Mouse (Mus musculus) gastrocnemius, postnatal 10 days (tissue): ENCODE results near the gene Ctnnd2. TPM values are rescaled to one million over a fixed set of nuclear protein-coding genes. Genes with fewer than 3 reads are reported as not detected.
A peak's percentile ranks its signal among the peaks of the same experiment; 100 is the strongest.

Experiments used
- DNase-seq: peaks from one replicate; pipeline ENCODE4 v3.0.0; 2021; ENCODE audit warnings: mixed read lengths
- total RNA-seq, 2 experiments: library from RNA; stranded (reverse); gene quantifications; 2 replicates each; pipeline ENCODE4 v1.2.3; 2021

The Ctnnd2 gene
- total RNA-seq, 2 experiments from 2014 or later: 0.63 to 0.94 TPM

DNA sequence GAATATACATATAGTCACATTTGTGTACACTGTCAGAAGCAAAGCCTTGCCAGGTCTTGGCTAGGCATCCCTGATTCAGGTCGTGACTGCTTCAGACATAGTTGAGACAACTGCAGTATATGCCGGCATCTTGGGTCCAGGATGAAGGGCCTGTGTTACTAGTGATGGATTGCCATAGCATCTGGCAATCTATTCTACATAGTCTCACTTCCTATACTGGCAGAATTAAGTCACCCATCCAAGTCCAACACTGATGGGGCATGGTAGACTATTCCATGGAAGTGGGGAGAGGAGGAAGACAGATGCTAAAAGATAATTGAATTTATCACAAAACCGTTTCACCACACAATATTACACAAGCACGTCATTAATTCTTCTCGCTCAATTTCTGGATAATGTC is 369.1 kb downstream of the Ctnnd2 start:
- DNase-seq: no peak

DNA sequence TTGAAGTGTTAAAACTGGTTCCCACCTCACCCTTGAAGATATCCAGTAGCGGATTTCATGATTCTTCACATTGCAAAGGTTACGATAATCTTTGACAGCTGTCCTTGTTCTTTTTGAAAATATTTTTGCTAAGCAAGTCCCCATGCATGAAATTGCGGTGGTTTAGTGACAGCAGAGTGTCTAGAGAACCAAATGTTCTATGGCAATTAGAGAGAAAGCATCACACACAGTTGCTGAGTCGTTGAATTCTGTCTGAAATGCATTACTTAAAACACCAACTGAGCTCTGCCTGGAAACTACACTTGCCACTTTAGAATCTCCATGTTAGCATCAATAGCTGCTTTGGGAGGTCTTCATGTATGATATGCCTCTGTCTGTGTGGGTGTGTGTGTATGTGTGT is 375.9 kb downstream of the Ctnnd2 start:
- DNase-seq: no peak

DNA sequence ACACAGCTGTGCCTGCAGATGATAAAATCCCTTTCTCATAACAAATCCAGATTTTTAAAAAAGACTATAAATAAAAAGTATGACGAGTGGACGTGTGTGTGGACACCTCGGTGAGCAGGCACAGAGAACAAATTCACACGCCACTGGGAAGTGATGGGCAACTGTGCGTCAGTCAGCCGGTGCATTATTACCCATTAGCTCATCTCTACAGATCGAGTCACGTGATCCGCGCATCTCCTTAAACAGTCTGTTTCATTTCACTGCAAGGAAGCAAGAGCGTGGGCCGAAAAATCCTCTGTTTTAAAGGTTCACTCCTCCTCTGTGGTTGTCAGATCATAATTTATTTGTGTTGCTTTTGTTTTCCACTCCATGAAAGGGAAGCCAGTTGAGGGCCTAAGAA is 378.6 kb downstream of the Ctnnd2 start:
- no peak for DNase-seq

DNA sequence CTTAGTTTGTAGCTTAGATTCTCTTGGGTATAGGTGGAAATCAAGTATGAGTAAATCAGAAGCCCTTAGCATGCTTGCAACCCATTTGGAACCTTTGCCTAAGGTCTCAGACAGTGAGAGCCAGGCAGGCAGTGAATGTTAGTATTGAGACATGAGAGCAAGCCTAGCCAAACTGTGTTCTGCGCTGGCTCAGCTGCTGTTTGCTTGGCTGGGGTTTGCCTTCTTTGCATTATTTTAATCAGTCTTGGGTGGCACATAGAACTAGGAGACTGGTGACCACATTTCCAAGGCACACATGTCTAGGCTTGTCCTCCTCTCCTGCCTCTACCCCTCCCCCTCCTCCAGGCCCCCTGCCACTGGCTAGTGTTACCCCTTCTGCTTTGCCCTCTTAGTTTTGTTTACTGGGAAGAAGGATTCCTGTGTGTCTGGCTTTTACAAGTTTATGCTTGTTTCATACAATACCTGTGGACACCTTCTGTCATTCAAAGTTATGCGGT is 381.6 kb downstream of the Ctnnd2 start:
- DNase-seq: no peak

DNA sequence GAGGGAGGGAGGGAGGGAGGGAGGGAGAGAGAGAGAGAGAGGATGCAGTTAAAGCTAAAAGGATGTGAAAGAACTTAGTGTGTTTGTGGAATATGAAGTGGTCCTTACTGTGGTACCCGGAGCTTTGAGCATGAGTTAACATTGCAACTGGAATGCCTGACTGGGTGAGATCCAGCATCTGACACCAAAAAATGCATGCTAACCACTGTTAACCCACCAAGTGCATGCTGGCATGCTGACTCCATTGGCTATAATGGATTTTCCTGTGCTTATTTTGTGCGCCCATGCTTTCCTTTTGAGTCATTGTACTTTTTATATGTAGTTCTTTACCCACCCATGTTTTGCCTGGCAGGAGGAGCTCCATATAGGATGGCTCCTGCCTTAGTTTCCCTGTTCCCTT is 383.4 kb downstream of the Ctnnd2 start:
- DNase-seq: no peak

DNA sequence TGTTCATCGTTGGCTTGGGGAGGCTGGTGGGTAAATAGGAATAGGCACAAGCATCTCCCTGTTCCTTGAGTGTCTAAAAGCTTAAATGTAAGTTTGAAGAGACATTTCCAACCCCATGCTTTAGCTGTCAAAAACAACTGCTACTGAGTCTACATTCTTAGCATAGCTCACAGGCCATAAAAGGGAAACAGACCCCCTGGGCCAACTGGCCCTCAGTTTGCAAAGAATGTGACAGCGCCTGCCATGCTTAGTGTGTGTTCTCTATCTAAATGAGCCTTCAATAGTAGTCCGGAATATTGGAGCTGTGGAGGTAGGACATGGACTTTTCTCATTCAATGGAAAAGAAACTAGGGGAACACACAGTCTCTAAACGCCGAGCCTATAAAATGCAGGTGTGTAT is 390.0 kb downstream of the Ctnnd2 start:
- no peak for DNase-seq

DNA sequence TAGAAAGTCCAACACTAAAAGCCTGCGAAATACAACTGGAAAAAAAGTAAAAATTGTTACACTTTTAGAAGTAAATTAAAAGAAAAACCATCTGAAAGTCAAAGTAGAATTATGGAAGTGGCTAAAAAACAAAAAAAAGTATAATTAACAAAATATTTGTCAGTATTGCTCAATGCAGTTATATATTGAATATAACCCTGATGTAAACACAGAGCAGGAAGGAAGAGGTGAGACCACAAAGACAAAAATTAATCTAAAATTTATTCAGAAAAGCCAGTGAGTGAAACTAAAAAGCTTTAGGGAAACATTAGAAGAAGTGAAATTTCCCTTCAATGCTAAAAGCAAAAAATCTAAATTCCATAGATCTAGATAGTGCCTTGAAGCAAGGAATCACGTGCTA is 392.2 kb downstream of the Ctnnd2 start:
- no peak for DNase-seq

DNA sequence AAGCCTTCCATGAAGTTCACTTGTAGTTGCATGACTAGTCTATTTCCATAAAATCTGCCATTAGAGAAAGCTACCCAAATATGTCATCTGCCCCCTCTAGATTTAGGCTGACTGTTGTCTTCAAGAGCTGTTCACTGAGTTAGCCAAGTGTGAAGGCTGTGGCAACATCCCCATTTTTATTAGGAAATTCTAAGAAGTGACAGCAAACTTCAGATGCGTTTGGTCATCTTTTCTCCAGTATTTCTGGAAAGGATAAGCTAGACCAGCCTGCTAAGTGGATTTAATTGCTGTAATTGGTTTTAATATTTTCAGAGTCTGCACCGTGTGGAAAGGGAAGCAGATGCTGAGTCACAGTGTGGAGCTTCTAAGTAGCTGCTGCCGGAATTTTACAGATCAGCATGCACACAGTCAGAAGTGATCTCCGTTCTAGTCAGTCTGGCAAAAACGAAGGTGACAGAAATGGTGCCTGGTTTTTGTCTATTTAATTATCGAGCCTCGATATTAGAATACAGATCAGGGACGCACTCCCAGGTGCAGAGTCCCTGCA is 397.9 kb downstream of the Ctnnd2 start:
- no peak for DNase-seq

DNA sequence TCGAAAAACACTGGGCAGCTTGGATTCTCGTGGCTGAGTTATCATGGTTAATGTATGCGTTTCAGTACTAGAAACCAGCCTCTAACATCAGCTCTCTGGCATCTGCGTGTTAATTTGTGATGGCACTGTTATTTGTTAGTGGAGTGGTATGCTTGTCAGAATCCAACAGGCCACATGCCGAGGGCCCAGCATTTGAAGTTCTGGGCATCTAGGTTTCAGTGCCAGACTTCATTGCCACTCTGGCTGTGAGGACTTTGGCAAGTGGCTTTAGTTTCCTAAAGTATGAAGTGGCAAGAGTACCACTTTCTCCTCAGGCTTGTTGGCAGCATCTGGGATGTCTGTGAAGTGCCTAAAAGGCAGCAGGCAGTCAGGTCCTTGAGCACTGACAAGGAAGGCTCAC is 415.1 kb downstream of the Ctnnd2 start:
- no peak for DNase-seq

DNA sequence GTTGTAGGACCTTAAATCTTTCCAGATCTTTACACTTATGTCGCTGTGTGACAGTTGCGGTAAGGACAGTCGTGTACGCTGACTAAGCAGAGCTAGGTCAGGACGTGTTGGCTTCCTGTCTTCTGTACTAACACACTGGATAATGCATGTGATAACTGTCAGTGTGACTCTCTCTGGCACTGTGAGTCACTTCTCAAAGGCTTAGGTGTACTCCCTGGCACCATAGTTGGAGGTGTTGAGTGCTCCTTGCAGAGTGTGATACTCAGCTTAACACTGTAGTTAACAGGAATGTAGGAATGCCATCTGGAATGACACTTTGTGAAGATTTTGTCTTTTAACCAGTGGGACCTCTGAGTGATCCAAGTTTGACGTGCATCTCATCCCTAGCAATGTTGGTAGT is 418.5 kb downstream of the Ctnnd2 start:
- DNase-seq: no peak

DNA sequence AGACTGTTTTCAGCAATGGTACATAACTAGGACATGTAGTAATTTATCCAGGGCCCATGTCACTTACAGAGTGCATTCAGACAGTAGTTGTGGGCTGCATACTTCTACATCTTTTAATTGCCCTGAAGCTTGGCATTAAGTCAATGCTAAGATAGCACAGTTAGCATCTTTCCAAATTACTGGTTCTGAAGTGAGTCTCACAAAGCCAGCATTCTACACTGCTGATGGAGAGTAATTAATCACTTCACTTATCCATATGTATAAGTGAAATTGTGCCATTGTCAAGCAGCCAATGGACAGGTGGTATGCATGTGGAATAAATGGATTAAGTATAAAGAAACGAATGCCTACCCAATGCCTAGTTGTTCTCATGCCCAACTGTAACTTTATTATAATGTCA is 423.1 kb downstream of the Ctnnd2 start:
- no peak for DNase-seq

DNA sequence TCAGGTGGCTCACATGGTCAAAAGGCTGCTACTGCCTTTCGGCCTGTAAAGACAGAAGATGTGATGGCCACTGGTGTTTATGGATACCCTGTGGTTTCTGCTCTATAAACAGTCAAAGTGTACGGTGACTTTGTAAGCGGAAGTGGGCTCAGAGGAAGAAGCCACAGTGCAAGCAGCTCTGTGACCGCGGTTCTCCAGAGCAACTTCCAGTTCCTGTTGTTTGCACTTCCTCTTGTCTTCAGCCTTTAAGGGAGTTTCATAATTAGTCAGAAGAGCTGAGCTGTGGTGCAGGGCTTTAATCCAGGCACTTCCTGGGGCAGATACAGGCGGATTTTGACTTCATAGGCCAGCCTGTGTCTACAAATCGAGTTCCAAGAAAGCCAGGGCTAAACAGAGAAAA is 438.2 kb downstream of the Ctnnd2 start:
- no peak for DNase-seq

DNA sequence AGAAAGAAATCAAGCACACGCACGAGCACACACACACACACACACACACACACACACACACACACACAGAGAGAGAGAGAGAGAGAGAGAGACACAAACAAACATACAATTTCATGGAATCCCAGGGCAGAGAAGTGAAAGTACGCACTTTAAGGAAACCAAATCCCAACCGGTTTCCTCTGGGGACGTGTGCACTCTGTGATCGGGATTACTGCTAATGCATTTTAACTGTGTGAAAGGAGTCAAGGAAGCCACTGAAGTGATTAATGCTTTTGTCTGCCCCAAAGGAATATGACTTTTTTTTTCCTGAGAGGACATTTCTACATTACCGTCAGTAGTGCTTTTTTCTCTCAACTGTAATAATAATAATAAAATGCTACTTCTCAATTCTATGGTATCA is 443.1 kb downstream of the Ctnnd2 start:
- DNase-seq: no peak

DNA sequence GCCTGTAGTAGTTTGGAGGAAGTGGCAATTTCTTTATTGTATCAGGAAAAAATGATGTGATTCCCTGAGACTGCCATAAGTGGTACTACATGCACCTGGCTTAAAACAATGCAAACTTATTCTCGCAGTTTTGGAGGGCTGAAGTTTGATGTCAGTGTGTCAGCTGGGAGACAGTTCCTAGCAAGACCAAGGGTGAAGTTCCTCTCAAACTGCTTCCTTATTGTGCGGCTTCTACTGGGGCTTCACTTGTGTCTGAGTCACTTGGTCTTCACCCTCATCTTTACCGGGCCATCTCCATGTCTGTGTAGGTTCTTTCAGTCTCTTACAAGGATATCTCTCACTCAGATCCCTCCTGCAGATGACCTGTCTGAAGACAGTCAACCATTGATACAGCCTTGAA is 444.5 kb downstream of the Ctnnd2 start:
- DNase-seq: no peak

DNA sequence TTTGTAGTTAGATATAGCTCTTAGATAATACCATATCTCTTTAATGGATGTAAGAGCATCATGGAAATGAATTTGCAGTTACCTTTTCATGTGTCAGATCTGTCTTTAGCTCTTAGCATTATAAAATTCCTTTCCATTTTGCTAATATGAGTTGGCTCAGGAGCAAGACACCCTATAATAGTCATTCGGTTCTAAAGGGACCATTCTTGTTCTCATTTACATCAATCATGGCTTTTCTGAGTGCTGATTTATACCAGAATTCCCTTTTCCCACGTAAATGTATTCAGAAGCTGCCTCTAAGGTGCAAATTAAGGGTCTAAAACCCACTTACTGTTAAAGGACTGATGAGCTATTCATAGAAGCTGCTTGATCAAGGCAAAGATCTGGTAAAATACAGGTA is 445.5 kb downstream of the Ctnnd2 start:
- no peak for DNase-seq

DNA sequence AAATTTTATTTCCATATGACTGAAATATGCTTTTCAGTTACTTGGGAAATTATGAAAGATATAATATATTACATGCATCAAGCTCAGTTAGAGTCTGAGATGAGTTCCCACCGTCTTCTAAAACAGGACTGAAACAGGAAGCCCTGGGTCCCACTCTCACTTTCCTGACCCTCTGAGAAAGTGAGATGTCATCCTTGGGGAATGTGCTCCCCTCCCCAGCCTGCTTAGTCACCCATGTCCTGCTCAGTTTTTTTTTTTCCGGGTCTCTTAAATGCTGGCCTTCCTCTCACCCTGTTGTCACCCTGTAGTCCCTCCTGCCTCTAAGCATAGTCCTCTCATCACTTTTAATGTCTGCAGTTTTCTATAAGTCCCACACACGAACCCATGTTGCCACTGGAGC is 456.1 kb downstream of the Ctnnd2 start:
- DNase-seq: no peak

DNA sequence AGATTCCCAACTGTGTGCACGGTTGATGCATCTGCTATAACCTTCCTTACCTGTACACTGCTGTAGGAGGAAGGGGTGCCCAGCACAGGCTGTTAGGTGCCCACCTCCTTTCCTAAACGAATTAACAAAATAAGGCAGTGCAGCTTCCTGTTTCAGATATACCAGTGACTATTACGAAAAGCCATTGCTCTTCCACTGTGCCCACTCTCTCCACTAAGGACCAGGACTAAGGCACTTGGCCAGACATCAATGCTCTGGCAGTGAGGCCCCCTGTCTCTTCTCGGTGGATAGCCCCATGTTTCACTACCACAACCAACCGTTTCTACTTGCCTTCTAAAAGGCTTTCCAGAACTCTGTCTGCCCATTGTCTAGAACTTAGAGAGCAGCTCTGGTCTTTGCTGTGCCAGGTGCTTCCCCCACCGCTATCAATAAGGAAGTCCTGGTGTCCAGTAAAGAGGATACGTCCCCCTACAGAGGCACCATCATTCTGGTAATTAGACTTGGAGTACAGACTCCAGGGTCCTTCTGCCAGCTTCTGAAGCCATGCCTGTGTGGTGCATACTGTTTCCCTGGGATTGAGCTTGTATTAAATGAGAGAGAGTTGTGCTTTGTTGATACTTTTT is 459.8 kb downstream of the Ctnnd2 start:
- DNase-seq: no peak

DNA sequence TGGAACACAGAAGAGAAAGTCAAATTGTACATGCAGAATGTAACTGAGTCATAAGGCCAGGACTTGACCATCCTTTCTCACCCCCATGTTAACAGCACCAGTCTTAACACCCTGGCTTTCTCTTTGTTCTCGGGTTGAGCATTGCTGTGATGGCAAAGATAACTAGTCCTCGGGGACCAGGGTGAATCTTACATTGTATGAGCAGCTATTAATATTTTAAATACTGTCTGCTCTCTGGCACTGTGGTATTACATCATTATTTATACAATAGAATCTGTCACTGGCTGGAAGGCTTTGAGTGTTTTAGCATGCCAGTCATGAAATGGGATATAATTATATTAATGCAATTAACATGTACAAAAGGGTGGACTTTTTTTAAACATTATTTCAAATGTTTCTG is 461.5 kb downstream of the Ctnnd2 start:
- no peak for DNase-seq

DNA sequence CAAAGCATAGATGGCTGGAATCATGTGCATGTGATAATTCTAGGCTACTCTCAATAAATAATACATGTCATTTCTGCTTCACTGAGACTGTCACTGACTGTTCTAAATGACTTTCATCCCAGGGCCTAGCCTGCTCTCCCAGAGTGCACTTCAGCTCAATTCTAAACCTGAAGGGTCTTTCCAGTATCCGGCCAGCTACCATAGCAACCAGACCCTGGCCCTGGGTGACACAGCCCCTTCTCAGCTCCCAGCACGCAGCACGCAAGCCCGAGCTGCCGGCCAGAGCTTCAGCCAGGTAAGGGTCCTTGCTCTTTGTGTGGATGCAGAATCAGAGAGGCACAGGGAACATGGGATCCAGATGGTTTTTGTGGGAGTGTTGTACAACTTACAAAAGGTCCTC is 462.1 kb downstream of the Ctnnd2 start:
- DNase-seq: no peak

DNA sequence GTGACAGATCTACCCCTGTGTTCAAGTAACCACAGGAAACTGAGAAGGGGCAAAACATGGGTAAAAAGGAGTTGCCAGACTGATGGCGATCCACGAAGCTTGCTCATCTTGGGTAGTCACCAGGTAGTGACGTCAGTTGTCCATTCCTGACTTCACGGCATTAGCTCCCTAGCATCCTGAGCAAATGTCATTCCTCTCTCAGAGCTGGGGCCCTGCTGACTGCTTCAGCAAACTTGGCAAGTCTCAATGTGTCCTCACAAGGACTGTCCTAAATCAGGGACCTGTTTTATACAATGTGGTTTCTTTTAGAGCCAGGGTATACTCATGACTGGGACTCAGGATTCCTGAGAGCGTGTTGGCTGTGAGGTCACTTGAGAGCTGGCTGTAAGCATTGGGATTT is 468.3 kb downstream of the Ctnnd2 start:
- no peak for DNase-seq

DNA sequence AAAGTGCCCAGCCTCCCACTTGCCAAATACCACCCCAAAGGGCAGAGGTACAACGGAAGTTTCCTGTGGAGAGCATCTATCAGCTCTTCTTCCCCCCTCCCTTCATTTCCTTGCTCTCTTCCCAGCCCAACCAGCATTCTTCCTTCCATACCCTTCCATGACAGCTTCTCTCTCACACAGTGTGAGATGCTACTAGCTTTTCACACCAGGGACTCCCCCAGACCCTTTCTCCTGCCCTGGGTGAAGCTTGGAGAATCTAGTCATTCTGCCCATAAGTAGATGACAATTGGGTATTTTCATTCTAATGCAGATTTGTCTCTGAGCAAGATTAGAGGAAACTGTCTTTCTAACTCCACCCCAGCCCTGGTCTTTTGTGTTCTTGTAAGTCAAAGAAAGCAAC is 473.3 kb downstream of the Ctnnd2 start:
- DNase-seq: no peak

DNA sequence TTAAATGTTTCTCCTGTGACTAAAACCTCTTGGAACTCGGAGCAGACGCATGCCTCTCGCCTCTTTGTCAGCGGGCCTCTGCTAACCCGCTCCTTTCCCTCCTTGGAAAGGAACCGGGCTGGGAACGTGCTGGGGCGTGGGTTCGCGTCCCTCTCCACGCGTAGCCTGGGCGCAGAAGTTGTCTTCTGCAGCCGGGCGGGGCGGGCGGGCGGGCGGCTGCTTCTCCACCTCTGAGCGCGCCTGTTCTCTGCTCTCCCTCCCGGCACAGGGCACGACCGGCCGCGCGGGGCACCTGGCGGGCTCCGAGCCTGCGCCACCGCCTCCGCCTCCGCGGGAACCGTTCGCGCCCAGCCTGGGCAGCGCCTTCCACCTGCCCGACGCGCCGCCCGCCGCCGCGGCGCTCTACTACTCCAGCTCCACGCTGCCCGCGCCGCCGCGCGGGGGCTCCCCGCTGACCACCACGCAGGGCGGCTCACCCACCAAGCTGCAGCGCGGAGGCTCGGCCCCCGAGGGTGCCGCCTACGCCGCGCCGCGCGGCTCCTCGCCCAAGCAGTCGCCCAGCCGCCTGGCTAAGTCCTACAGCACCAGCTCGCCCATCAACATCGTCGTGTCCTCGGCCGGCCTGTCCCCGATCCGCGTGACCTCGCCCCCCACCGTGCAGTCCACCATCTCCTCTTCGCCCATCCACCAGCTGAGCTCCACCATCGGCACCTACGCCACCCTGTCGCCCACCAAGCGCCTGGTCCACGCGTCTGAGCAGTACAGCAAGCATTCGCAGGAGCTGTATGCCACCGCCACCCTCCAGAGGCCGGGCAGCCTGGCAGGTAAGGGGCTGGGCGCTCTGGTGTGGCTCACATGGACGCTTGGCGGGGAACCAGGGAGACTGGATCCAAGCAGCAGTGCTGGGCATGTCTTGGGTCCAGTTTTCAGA is 474.4 kb downstream of the Ctnnd2 start:
- peak; percentile 11 for DNase-seq

DNA sequence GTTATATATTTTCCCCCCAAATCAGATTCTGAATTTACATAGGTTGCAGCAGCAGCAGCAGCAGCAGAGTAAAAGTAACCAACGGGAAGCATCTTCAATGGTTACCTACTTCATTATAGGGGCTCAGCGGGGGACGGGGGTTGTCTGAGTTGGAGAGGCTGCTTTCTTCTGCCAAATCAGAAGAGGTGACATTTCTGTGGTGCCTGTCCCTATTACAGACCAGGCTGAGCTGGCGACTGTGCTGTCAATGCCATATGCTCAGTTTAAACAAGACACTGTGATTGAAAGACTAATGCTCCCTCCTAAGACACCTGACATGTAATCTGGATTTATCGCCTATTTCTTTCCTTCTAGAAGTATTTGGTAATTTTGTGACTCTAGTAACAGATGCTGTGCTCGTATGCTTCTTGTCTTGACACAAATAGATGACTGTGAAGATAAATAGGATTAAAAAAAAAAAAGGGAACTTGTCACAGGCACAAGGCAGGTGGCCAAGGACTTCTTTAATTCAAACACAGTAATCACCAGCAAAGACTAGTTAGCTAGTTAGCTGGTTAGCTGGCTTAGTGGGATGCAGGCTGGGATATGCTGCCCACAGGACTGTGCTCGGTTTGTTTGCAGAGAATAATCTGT is 475.4 kb downstream of the Ctnnd2 start:
- no peak for DNase-seq
